Mouse (Mus musculus) lung, postnatal 0 days (tissue): ENCODE data around the gene Mier1.

Source experiments
- CTCF ChIP-seq: IDR thresholded peaks from 2 replicates; pipeline ENCODE4 v1.5.1; 2016; ENCODE audit warnings: antibody characterized with exemption, mild to moderate bottlenecking
- EP300 ChIP-seq: IDR thresholded peaks from 2 replicates; pipeline ENCODE4 v1.6.1; 2016; ENCODE audit warnings: antibody characterized with exemption, mild to moderate bottlenecking, control low read depth

GRCm38 (mm10) chr4:103199086-103199485 lies 84.9 kb downstream of the Mier1 start:
- no peak for TF ChIP-seq EP300
- TF ChIP-seq CTCF = no peak
